16 mouse cellular contexts compared by ENCODE assay signal in the genomic region with DNA sequence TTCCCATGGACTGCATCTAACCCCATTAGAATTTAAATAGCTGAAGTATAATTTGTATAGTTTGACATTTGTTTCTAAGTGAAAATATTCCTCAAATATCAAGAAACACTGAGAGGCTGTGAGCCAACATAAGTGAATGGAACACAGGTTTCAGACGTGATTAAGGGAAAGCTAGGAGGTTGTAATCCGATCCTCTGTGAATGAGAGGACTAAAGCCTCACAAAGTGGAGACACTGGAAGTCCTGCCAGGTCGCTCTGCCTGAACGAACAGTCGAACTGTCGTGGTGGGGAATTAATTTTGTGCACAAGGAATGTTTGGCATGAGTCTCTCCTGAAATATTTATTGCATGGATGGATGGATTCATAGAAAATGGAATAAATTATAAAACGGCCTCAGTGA.
DNase-seq lines count a peak whose midpoint lies in the region; ATAC-seq lines count a peak whose summit lies in the region.
"Had no signal": no experiment of that assay in that cellular context is flagged by ENCODE, and none has a peak within 500 bp of the region (broad histone marks: within the 10 kb centered on the region; RNA-seq: fewer than 3 reads in every experiment).

No protein-coding gene starts in this region.

- H3K4me1 ChIP-seq in kidney, embryonic 15.5 days: 0 out of 2 replicates have a peak, but pooled peaks cover 5% of the 10 kb centered on the region
- no peaks in the 10 kb centered on the region for H3K4me1 ChIP-seq in kidney, embryonic 16.5 days (ENCODE audit: insufficient read depth, low read length)
- peaks cover 24% of the 10 kb centered on the region for H3K4me1 ChIP-seq in midbrain, embryonic 15.5 days
- H3K4me1 ChIP-seq: embryonic facial prominence, embryonic 15.5 days; heart, embryonic 13.5 days; liver, embryonic 12.5 days had no signal

- peak; percentile 71 for ATAC-seq in kidney, embryonic 15.5 days (replicated peaks; ENCODE audit: low FRiP score)
- ATAC-seq in kidney, embryonic 16.5 days (ENCODE audit: low FRiP score, low TSS enrichment): 0 out of 2 replicates have a peak, but pooled peaks have one; percentile 53
- ATAC-seq in midbrain, embryonic 15.5 days (replicated peaks): peak; percentile 10; the same call in 1 of the 2 replicates
- ATAC-seq: liver, embryonic 12.5 days; Patski had no signal

- H3K4me2 ChIP-seq in kidney, embryonic 15.5 days: no peak overlapping the region
- no peak overlapping the region for H3K4me2 ChIP-seq in kidney, embryonic 16.5 days (replicated peaks; ENCODE audit: low read depth, low read length)
- H3K4me2 ChIP-seq in midbrain, embryonic 15.5 days: peak overlapping the region; percentile 28; the same call in 1 of the 2 replicates
- H3K4me2 ChIP-seq: embryonic facial prominence, embryonic 15.5 days; heart, embryonic 13.5 days; liver, embryonic 12.5 days had no signal

- 11% methylated on average over 7 of the region's 7 CpGs for WGBS in kidney, embryonic 15.5 days
- 12% methylated on average over 7 of the region's 7 CpGs for WGBS in kidney, embryonic 16.5 days
- 11% methylated on average over 7 of the region's 7 CpGs for WGBS in midbrain, embryonic 15.5 days

- H3K4me3 ChIP-seq in kidney, embryonic 15.5 days (replicated peaks): no peak overlapping the region
- H3K4me3 ChIP-seq in kidney, embryonic 16.5 days (ENCODE audit: low read length): no peak overlapping the region
- H3K4me3 ChIP-seq in midbrain, embryonic 15.5 days: no peak overlapping the region
- H3K4me3 ChIP-seq: embryonic facial prominence, embryonic 15.5 days; heart, embryonic 13.5 days; liver, embryonic 12.5 days; megakaryocyte, embryonic 14.5 days had no signal

- 0 out of 2 replicates have a peak overlapping the region, but pooled peaks have one; percentile 37 for H3K27ac ChIP-seq in kidney, embryonic 15.5 days
- H3K27ac ChIP-seq in kidney, embryonic 16.5 days (ENCODE audit: low read length): 0 out of 2 replicates have a peak overlapping the region, but pooled peaks have one; percentile 1
- no peak overlapping the region for H3K27ac ChIP-seq in midbrain, embryonic 15.5 days
- H3K27ac ChIP-seq: embryonic facial prominence, embryonic 15.5 days; heart, embryonic 13.5 days; liver, embryonic 12.5 days had no signal

- no peaks in the 10 kb centered on the region for H3K27me3 ChIP-seq in kidney, embryonic 15.5 days
- H3K27me3 ChIP-seq in kidney, embryonic 16.5 days (ENCODE audit: insufficient read depth, low read length): no peaks in the 10 kb centered on the region
- no peaks in the 10 kb centered on the region for H3K27me3 ChIP-seq in midbrain, embryonic 15.5 days (replicated peaks)
- H3K27me3 ChIP-seq: CH12.LX; embryonic facial prominence, embryonic 15.5 days; heart, embryonic 13.5 days; liver, embryonic 12.5 days; megakaryocyte, embryonic 14.5 days; Patski had no signal

- H3K9ac ChIP-seq in kidney, embryonic 15.5 days: no peak overlapping the region
- no peak overlapping the region for H3K9ac ChIP-seq in kidney, embryonic 16.5 days (replicated peaks; ENCODE audit: low read length)
- no peak overlapping the region for H3K9ac ChIP-seq in midbrain, embryonic 15.5 days
- H3K9ac ChIP-seq: embryonic facial prominence, embryonic 15.5 days; heart, embryonic 13.5 days; liver, embryonic 12.5 days had no signal

- no peaks in the 10 kb centered on the region for H3K9me3 ChIP-seq in kidney, embryonic 15.5 days (replicated peaks)
- H3K9me3 ChIP-seq in kidney, embryonic 16.5 days (ENCODE audit: low read length): no peaks in the 10 kb centered on the region
- no peaks in the 10 kb centered on the region for H3K9me3 ChIP-seq in midbrain, embryonic 15.5 days
- H3K9me3 ChIP-seq: embryonic facial prominence, embryonic 15.5 days; heart, embryonic 13.5 days; liver, embryonic 12.5 days; megakaryocyte, embryonic 14.5 days had no signal

- no peaks in the 10 kb centered on the region for H3K36me3 ChIP-seq in kidney, embryonic 15.5 days
- H3K36me3 ChIP-seq in kidney, embryonic 16.5 days (ENCODE audit: insufficient read depth, low read length): no peaks in the 10 kb centered on the region
- no peaks in the 10 kb centered on the region for H3K36me3 ChIP-seq in midbrain, embryonic 15.5 days (replicated peaks)
- H3K36me3 ChIP-seq: embryonic facial prominence, embryonic 15.5 days; heart, embryonic 13.5 days; liver, embryonic 12.5 days had no signal

- DNase-seq in embryo, embryonic 10 days (ENCODE audit: low spot score): peak; percentile 41
- DNase-seq in embryo, embryonic 9.5 days (ENCODE audit: extremely low spot score): no peak
- DNase-seq in kidney, postnatal 10 days: no peak
- no peak for DNase-seq in urinary bladder, adult 2 months (ENCODE audit: low spot score)
- DNase-seq in spleen, adult 12 weeks (ENCODE audit: low spot score): no peak
- DNase-seq: cerebellum, adult 9-11 months; thymus, postnatal 14 days had no signal

Comparison
In these comparisons a context has a peak if more than half of its experiments do, and no peak if none do; other contexts are left out.
1. ATAC-seq: peak in every context shown above with its lines; median percentile 71 in kidney, embryonic 15.5 days; 53 in kidney, embryonic 16.5 days; 10 in midbrain, embryonic 15.5 days.